Mouse (Mus musculus): ENCODE results near the gene Bnipl. TPM values are rescaled to one million over a fixed set of nuclear protein-coding genes. Genes with fewer than 3 reads are reported as not detected.

Bnipl gene
- polyA plus RNA-seq, 1 experiment = 0.34 TPM

DNA sequence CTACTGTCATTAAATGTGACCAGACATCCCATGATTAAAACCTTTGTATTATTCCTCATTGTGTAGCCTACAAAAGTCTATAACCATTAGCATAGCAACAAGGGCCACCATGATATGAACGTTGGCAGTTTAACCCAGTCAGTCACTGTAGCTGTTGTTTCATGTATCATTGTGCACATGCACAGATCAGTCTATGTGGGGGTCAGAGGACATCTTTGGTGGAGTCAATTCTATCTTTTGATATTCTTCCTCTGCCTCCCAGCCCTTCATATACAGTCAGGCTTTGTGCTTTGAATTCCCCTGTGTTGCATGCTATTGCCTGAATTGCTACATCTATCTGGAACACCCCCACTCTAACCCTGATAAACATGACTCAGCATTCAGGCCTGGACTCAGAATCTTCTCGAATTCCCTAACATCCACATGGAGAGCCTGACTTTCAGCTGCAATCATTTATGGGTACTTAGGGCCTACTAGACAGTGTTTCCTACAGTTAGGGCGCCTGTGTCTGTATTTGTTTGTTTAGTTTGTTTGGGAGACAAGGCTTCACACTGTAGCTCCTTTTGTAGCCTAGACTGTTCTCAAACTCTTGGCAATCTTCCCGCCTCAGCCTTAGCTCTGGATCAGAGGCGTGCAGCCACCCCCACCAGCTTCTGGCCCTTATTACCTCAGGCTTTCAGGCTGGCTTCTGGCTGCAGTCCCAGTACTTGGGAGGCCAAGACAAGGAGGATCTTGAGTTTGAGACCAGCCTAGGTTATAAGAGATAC, 4.3 kb downstream of the Bnipl start:
- H3K79me3 ChIP-seq (ENCODE audit: low read depth) = no peaks in the 10 kb centered on the region
- TF ChIP-seq USF1 (IDR thresholded peaks at IDR 0.05; ENCODE audit: low read depth) (no peak), FOSL1 (IDR thresholded peaks at IDR 0.05; ENCODE audit: insufficient read depth, low read length, poor library complexity, severe bottlenecking) (no peak), MYOG (IDR thresholded peaks at IDR 0.05; ENCODE audit: control insufficient read depth, extremely low read depth, insufficient read length) (no peak), CTCF (IDR thresholded peaks at IDR 0.05; ENCODE audit: control insufficient read depth, insufficient read depth, insufficient read length) (no peak), MAX (IDR thresholded peaks at IDR 0.05) (no peak), CEBPB (IDR thresholded peaks at IDR 0.05; ENCODE audit: low read depth) (no peak), MYOD1 (IDR thresholded peaks at IDR 0.05; ENCODE audit: control insufficient read depth, insufficient read length, low read depth) (no peak)
- H3K79me2 ChIP-seq (ENCODE audit: control insufficient read depth, insufficient read depth) = no peaks in the 10 kb centered on the region
- H3ac ChIP-seq (ENCODE audit: control insufficient read depth, insufficient read length, low read depth) = no peak overlapping the region
- no peaks in the 10 kb centered on the region for H3K27me3 ChIP-seq (ENCODE audit: control insufficient read depth, insufficient read depth, insufficient read length)
- peaks cover 4% of the 10 kb centered on the region for H3K36me3 ChIP-seq (ENCODE audit: control insufficient read depth, insufficient read depth)
- H3K4me3 ChIP-seq (ENCODE audit: insufficient read depth, poor library complexity, severe bottlenecking) = no peak overlapping the region

DNA sequence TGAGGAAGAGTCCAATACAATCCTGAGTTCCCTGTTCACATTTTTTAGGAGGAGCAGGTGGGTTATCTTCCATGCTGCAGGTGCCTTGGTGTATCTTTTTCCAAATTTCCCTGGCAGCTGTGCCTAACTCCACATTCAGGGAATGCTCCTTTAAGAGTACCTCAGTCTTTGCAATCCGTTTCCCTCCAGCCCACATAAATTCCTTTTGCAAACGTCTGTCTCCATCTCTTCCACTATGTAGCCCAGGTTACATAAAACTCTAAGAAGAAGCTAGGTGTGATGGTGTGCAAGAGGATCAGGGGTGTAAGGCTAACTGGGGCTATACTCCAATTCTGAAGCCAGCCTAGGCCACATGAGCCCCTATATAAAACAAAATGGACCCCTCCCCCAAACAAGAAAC, 7.9 kb downstream of the Bnipl start:
- H3K79me2 ChIP-seq (ENCODE audit: control insufficient read depth, insufficient read depth) = no peaks in the 10 kb centered on the region
- peaks cover 14% of the 10 kb centered on the region for H3K36me3 ChIP-seq (ENCODE audit: control insufficient read depth, insufficient read depth)
- TF ChIP-seq MAX (IDR thresholded peaks at IDR 0.05) (no peak), CEBPB (IDR thresholded peaks at IDR 0.05; ENCODE audit: low read depth) (no peak), CTCF (IDR thresholded peaks at IDR 0.05; ENCODE audit: control insufficient read depth, insufficient read depth, insufficient read length) (no peak), MYOG (IDR thresholded peaks at IDR 0.05; ENCODE audit: control insufficient read depth, extremely low read depth, insufficient read length) (no peak), USF1 (IDR thresholded peaks at IDR 0.05; ENCODE audit: low read depth) (no peak), FOSL1 (IDR thresholded peaks at IDR 0.05; ENCODE audit: insufficient read depth, low read length, poor library complexity, severe bottlenecking) (no peak), MYOD1 (IDR thresholded peaks at IDR 0.05; ENCODE audit: control insufficient read depth, insufficient read length, low read depth) (no peak)

DNA sequence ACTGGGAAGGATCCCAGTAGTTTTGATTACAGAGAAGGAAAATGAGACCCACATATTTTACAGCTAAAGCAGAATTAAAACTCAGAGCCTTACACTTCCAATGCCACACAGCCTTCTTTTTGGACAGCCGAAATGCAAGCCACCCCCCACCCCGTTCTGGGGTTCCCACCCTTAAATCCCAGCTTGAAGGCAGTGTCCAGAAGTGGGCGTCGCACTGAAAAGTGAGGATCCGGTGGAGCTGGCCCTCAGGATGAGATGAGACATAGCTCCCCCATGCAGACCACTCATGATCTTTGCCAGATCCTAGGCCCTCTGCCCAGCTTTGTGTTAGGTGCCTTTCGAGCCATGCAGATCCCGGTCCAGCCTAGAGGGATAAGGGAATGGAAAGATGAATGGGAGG, 9.5 kb downstream of the Bnipl start, which contains the start of gene Gm128:
Gene Gm128, minus strand, starts transcription at position 101 of the 400 bp plus-strand sequence.
- TF ChIP-seq MAX (IDR thresholded peaks at IDR 0.05) = no peak
- TF ChIP-seq USF1 (IDR thresholded peaks at IDR 0.05; ENCODE audit: low read depth) = no peak
- Histone ChIP-seq H3K27me3 (ENCODE audit: control insufficient read depth, insufficient read depth, insufficient read length) (no peaks in the 10 kb centered on the region), H3K79me2 (ENCODE audit: control insufficient read depth, insufficient read depth) (no peaks in the 10 kb centered on the region), H3K4me3 (ENCODE audit: insufficient read depth, poor library complexity, severe bottlenecking) (no peak within 1 kb of the TSS), H3K79me3 (ENCODE audit: low read depth) (peaks cover 1% of the 10 kb centered on the region), H3ac (ENCODE audit: control insufficient read depth, insufficient read length, low read depth) (no peak within 1 kb of the TSS), H3K36me3 (ENCODE audit: control insufficient read depth, insufficient read depth) (peaks cover 28% of the 10 kb centered on the region)

More for the DNA sequence above, 7.9 kb downstream of the Bnipl start:
- Histone ChIP-seq H3ac (ENCODE audit: control insufficient read depth, insufficient read length, low read depth) (no peak overlapping the region), H3K27me3 (ENCODE audit: control insufficient read depth, insufficient read depth, insufficient read length) (no peaks in the 10 kb centered on the region), H3K79me3 (ENCODE audit: low read depth) (no peaks in the 10 kb centered on the region), H3K4me3 (ENCODE audit: insufficient read depth, poor library complexity, severe bottlenecking) (no peak overlapping the region)

DNA sequence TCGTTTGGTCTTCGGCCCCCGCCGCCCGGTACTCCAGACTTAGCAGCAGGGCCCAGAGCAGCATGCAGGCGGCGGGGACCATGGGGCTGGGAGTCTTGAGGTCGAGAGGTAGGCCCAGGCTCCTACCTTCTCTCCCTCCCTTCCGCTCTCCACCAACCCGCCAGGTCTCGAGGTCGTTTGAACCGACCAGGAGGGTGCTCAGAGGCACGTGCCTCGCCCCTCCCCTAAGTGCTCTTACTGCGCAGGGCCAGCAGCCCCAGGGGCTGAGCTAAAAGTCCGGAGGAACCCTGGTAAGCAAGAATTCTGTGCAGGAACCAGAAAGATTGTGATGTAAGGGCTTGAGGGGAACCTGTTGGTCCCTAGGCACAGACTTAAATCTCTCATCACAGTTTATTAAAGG, 10.1 kb downstream of the Bnipl start:
- Histone ChIP-seq H3K79me2 (ENCODE audit: control insufficient read depth, insufficient read depth) (no peaks in the 10 kb centered on the region), H3K4me3 (ENCODE audit: insufficient read depth, poor library complexity, severe bottlenecking) (no peak overlapping the region), H3K36me3 (ENCODE audit: control insufficient read depth, insufficient read depth) (peaks cover 30% of the 10 kb centered on the region), H3ac (ENCODE audit: control insufficient read depth, insufficient read length, low read depth) (no peak overlapping the region), H3K27me3 (ENCODE audit: control insufficient read depth, insufficient read depth, insufficient read length) (no peaks in the 10 kb centered on the region), H3K79me3 (ENCODE audit: low read depth) (peaks cover 1% of the 10 kb centered on the region)
- TF ChIP-seq MYOD1 (IDR thresholded peaks at IDR 0.05; ENCODE audit: control insufficient read depth, insufficient read length, low read depth) = no peak
- no peak for TF ChIP-seq USF1 (IDR thresholded peaks at IDR 0.05; ENCODE audit: low read depth)
- no peak for TF ChIP-seq MYOG (IDR thresholded peaks at IDR 0.05; ENCODE audit: control insufficient read depth, extremely low read depth, insufficient read length)
- TF ChIP-seq CEBPB (IDR thresholded peaks at IDR 0.05; ENCODE audit: low read depth) = no peak
- TF ChIP-seq MAX (IDR thresholded peaks at IDR 0.05) = no peak
- no peak for TF ChIP-seq FOSL1 (IDR thresholded peaks at IDR 0.05; ENCODE audit: insufficient read depth, low read length, poor library complexity, severe bottlenecking)
- no peak for TF ChIP-seq CTCF (IDR thresholded peaks at IDR 0.05; ENCODE audit: control insufficient read depth, insufficient read depth, insufficient read length)

DNA sequence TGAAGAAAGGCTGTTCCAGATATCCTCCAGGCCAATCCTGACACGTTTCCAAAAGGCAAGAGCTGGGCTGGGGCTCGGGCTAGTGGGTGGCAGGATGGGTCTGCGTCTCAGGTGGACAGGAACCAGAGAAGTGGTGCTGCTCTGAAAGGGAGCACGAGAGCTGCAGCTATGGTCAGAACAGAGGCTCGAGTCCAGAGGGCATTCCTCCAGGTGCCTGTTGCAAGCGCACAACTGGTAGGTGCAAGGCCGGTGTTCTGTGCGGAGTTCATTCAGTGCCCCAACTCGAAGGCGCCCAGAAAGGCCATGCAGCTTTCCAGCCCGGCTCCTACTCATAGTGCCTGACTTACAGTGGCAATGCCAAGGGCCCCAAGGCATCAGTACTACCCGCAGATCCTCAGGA, 11.0 kb downstream of the Bnipl start:
- peaks cover 1% of the 10 kb centered on the region for H3K79me3 ChIP-seq (ENCODE audit: low read depth)
- peaks cover 5% of the 10 kb centered on the region for H3K79me2 ChIP-seq (ENCODE audit: control insufficient read depth, insufficient read depth)
- H3ac ChIP-seq (ENCODE audit: control insufficient read depth, insufficient read length, low read depth) = no peak overlapping the region
- H3K27me3 ChIP-seq (ENCODE audit: control insufficient read depth, insufficient read depth, insufficient read length) = no peaks in the 10 kb centered on the region
- no peak for TF ChIP-seq MAX (IDR thresholded peaks at IDR 0.05)
- no peak for TF ChIP-seq MYOG (IDR thresholded peaks at IDR 0.05; ENCODE audit: control insufficient read depth, extremely low read depth, insufficient read length)
- TF ChIP-seq CTCF (IDR thresholded peaks at IDR 0.05; ENCODE audit: control insufficient read depth, insufficient read depth, insufficient read length) = no peak
- peaks cover 39% of the 10 kb centered on the region for H3K36me3 ChIP-seq (ENCODE audit: control insufficient read depth, insufficient read depth)
- H3K4me3 ChIP-seq (ENCODE audit: insufficient read depth, poor library complexity, severe bottlenecking) = no peak overlapping the region

DNA sequence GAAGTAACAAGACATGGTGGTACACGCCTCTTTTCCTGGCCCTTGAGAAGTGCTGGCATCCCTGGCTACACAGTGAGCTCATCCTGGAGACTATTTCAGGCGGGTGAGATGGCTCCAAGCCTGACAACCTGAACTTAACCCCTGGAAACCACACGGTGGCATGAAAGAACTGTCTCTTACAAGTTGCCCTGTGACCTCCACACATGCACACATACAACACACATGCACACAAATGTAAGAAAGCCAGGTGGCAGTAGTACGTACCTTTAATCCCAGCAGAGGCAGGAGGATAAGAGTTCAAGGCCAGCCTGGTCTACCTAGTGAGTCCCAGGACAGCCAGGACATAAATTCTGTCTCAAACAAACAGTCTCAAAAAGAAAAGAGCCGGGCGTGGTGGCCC, 12.0 kb downstream of the Bnipl start:
- Histone ChIP-seq H3K79me2 (ENCODE audit: control insufficient read depth, insufficient read depth) (peaks cover 14% of the 10 kb centered on the region), H3K27me3 (ENCODE audit: control insufficient read depth, insufficient read depth, insufficient read length) (no peaks in the 10 kb centered on the region), H3K79me3 (ENCODE audit: low read depth) (peaks cover 1% of the 10 kb centered on the region), H3ac (ENCODE audit: control insufficient read depth, insufficient read length, low read depth) (no peak overlapping the region), H3K4me3 (ENCODE audit: insufficient read depth, poor library complexity, severe bottlenecking) (no peak overlapping the region), H3K36me3 (ENCODE audit: control insufficient read depth, insufficient read depth) (peaks cover 48% of the 10 kb centered on the region)
- no peak for TF ChIP-seq USF1 (IDR thresholded peaks at IDR 0.05; ENCODE audit: low read depth)
- no peak for TF ChIP-seq MYOD1 (IDR thresholded peaks at IDR 0.05; ENCODE audit: control insufficient read depth, insufficient read length, low read depth)
- TF ChIP-seq MYOG (IDR thresholded peaks at IDR 0.05; ENCODE audit: control insufficient read depth, extremely low read depth, insufficient read length) = no peak
- TF ChIP-seq MAX (IDR thresholded peaks at IDR 0.05) = no peak
- no peak for TF ChIP-seq CTCF (IDR thresholded peaks at IDR 0.05; ENCODE audit: control insufficient read depth, insufficient read depth, insufficient read length)
- TF ChIP-seq FOSL1 (IDR thresholded peaks at IDR 0.05; ENCODE audit: insufficient read depth, low read length, poor library complexity, severe bottlenecking) = no peak
- no peak for TF ChIP-seq CEBPB (IDR thresholded peaks at IDR 0.05; ENCODE audit: low read depth)
